Mouse (Mus musculus) heart, adult 2 months (tissue): ENCODE measurements around the gene Plekhd1. TPM values are rescaled to one million over a fixed set of nuclear protein-coding genes. Genes with fewer than 3 reads are reported as not detected.
A peak's percentile ranks its signal among the peaks of the same experiment; 100 is the strongest.

Source experiments
- DNase-seq, 2 experiments: peaks; one replicate each; pipeline ENCODE4 v3.0.0; 2021
- H3K27ac ChIP-seq: fragments of 200-600 bp; 2 replicates; pipeline ENCODE4 v1.8.1; 2022
- H3K27me3 ChIP-seq: fragments of 200-500 bp; 2 replicates; pipeline ENCODE4 v1.6.1; 2012; ENCODE audit warnings: mild to moderate bottlenecking, low read length, inconsistent platforms, mixed read lengths; ENCODE audit not compliant: control insufficient read depth, insufficient read depth
- H3K36me3 ChIP-seq: fragments of 200-500 bp; 2 replicates; pipeline ENCODE4 v1.6.1; 2012; ENCODE audit warnings: low read length, inconsistent platforms; ENCODE audit not compliant: control insufficient read depth, insufficient read depth
- H3K4me1 ChIP-seq: fragments of 200-500 bp; 2 replicates; pipeline ENCODE4 v1.6.1; 2011; ENCODE audit warnings: low read length; ENCODE audit not compliant: control insufficient read depth, insufficient read depth
- H3K4me3 ChIP-seq: fragments of 200-600 bp; 2 replicates; pipeline ENCODE4 v1.8.1; 2022
- H3K79me2 ChIP-seq: fragments of 200-500 bp; replicated peaks from 2 replicates; pipeline ENCODE4 v1.6.1; 2012; ENCODE audit warnings: mild to moderate bottlenecking, inconsistent platforms, low read length, moderate library complexity, mixed read lengths; ENCODE audit not compliant: control insufficient read depth, insufficient read depth
- H3K9ac ChIP-seq: fragments of 200-500 bp; 2 replicates; pipeline ENCODE4 v1.6.1; 2012; ENCODE audit warnings: low read depth, mild to moderate bottlenecking, control low read depth, inconsistent platforms, low read length, mixed read lengths
- CTCF ChIP-seq: fragments of 200-600 bp; IDR thresholded peaks from 2 replicates; pipeline ENCODE4 v1.8.1; 2022; ENCODE audit warnings: antibody characterized with exemption, mild to moderate bottlenecking, moderate library complexity
- EP300 ChIP-seq: fragments of 200-500 bp; IDR thresholded peaks from 2 replicates; pipeline ENCODE4 v1.6.1; 2011; ENCODE audit warnings: low read depth, low read length, control low read depth; ENCODE audit not compliant: insufficient read depth
- POLR2A ChIP-seq: fragments of 200-500 bp; IDR thresholded peaks from 2 replicates; pipeline ENCODE4 v1.6.1; 2011; ENCODE audit warnings: mild to moderate bottlenecking, low read depth, low read length, control low read depth; ENCODE audit not compliant: insufficient read depth
- WGBS: fragments of 180-500 bp; shearing (Covaris S2); methylation state at CpG from one replicate; pipeline ENCODE4 v1.1.7; 2018; 5-methylcytosine and 5-hydroxymethylcytosine counted together
- intact Hi-C: fragments of 180-260 bp; cut with DNase I; formaldehyde crosslinking; loops from one replicate; pipeline ENCODE4 v1.15.1; 2025
- polyA plus RNA-seq: library from polyadenylated mRNA; depleted of rRNA; stranded (reverse); fragments of >200 nt; gene quantifications from 2 replicates; pipeline ENCODE4 v1.2.3, GENCODE M21; 2012
- total RNA-seq, 2 experiments: library from RNA; stranded (reverse); gene quantifications; 2 replicates each; pipeline ENCODE4 v1.2.3; 2021

The Plekhd1 gene
- total and polyA plus RNA-seq, 3 experiments = 0.27 TPM; not detected in 2

- Histone ChIP-seq H3K27me3 (peaks cover 10% of the 10 kb centered on the region), H3K9ac (no peak overlapping the region), H3K36me3 (no peaks in the 10 kb centered on the region), H3K4me1 (no peaks in the 10 kb centered on the region; the same call in 1 of the 2 replicates), H3K79me2 (no peaks in the 10 kb centered on the region), H3K4me3 (no peak overlapping the region; the same call in 1 of the 2 replicates), H3K27ac (no peak overlapping the region)
- 40% methylated on average over 12 of the region's 12 CpGs for WGBS
- intact Hi-C loops = no loop called here
- TF ChIP-seq EP300 (no peak), CTCF (no peak), POLR2A (no peak)
- no peak for DNase-seq
Measured at GRCm38 (mm10) chr12:80691671-80692091, 710 bp upstream of the Plekhd1 start.

DNA sequence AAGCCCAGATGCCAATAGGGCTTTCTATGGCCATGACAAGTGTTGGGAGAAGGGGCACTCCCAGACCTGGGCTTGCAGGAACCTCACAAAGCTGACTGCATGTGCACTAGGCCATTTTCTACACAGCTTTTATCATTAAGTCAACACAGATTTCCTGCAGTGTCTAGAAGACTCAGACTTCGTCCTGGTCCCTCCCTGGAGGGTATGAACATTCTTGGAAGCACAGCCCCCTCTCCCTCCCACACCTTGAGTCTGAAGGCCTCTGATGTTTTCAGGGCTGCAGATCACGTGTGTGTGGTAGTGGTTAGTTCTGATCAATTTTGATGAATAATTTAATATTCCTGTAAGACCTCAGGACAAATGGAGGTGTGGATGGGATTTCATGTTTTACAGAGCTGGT, 1.3 kb downstream of the Plekhd1 start:
- H3K79me2 ChIP-seq = no peaks in the 10 kb centered on the region
- intact Hi-C loops = no loop called here
- no peak overlapping the region for H3K4me3 ChIP-seq
- no peaks in the 10 kb centered on the region; the same call in 1 of the 2 replicates for H3K4me1 ChIP-seq
- no peaks in the 10 kb centered on the region for H3K36me3 ChIP-seq
- H3K9ac ChIP-seq = no peak overlapping the region
- TF ChIP-seq POLR2A (no peak), EP300 (no peak), CTCF (no peak)
- H3K27ac ChIP-seq = no peak overlapping the region
- H3K27me3 ChIP-seq = peaks cover 10% of the 10 kb centered on the region
- DNase-seq = no peak
- WGBS = 42% methylated on average over 2 of the region's 2 CpGs

DNA sequence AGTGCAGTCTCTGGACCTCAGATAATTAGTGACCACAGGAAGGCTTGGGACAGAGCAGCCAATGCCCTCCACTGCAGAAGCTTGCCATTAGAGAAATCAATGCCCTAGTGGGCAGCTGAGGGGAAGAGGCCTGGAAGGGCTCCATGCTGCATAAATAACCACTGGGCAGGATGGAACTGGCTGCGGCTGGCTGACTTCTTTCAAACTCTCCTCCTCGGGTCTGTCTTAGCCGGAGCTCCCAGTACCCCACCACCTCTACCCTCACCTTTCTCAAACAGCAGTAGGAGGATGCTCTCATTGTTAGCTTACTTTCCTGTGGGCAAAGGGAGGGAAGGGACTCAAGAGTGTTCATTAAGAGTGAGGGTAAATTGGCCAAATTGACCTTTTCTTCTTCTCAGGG, 2.6 kb downstream of the Plekhd1 start:
- intact Hi-C loops = no loop called here
- H3K27ac ChIP-seq = no peak overlapping the region
- H3K36me3 ChIP-seq = no peaks in the 10 kb centered on the region
- TF ChIP-seq EP300 = no peak
- TF ChIP-seq CTCF = no peak
- no peak for TF ChIP-seq POLR2A
- WGBS = 78% methylated on average over 3 of the region's 3 CpGs
- H3K79me2 ChIP-seq = no peaks in the 10 kb centered on the region
- no peak overlapping the region for H3K9ac ChIP-seq
- peaks cover 10% of the 10 kb centered on the region for H3K27me3 ChIP-seq
- H3K4me1 ChIP-seq = no peaks in the 10 kb centered on the region; the same call in 1 of the 2 replicates
- H3K4me3 ChIP-seq = no peak overlapping the region
- DNase-seq = no peak

GRCm38 (mm10) chr12:80698526-80699143, 6.2 kb downstream of the Plekhd1 start:
- Histone ChIP-seq H3K79me2 (no peaks in the 10 kb centered on the region), H3K4me3 (no peak overlapping the region), H3K27me3 (no peaks in the 10 kb centered on the region; the same call in 1 of the 2 replicates), H3K9ac (no peak overlapping the region), H3K27ac (no peak overlapping the region), H3K4me1 (no peaks in the 10 kb centered on the region), H3K36me3 (no peaks in the 10 kb centered on the region)
- intact Hi-C loops = no loop called here
- DNase-seq = no peak
- WGBS = 75% methylated on average over 5 of the region's 5 CpGs
- TF ChIP-seq POLR2A (no peak), EP300 (no peak), CTCF (no peak)

- intact Hi-C loops = no loop called here
- Histone ChIP-seq H3K4me3 (no peak overlapping the region), H3K9ac (no peak overlapping the region), H3K27ac (no peak overlapping the region), H3K36me3 (no peaks in the 10 kb centered on the region), H3K27me3 (no peaks in the 10 kb centered on the region; the same call in 1 of the 2 replicates), H3K79me2 (no peaks in the 10 kb centered on the region), H3K4me1 (no peaks in the 10 kb centered on the region)
- DNase-seq = no peak
- 67% methylated on average over 2 of the region's 2 CpGs for WGBS
- TF ChIP-seq CTCF (no peak), POLR2A (no peak), EP300 (no peak)
Measured at GRCm38 (mm10) chr12:80699144-80699531, 6.7 kb downstream of the Plekhd1 start.

DNA sequence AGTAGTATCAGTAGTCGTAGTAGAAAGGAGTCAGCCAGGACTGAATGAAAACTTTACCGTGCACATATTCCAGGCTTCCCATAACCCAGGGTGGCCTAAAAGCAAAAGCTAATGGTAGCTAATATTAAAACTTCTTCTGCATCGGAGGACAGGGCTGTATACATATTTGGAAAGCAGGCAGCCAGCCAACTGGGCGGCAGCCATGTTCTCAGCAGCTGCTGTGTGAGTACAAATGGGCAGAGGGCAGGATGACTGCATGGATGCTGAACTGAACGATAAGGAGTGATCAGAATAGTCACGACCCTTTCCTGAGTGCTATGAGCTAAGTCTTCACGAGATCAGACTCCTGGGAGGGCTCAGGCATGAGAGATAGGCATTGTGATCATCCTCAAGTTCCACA, 8.9 kb downstream of the Plekhd1 start:
- 44% methylated on average over 7 of the region's 7 CpGs for WGBS
- no peaks in the 10 kb centered on the region for H3K36me3 ChIP-seq
- peak in 1 of 2 experiments; percentile 24 for DNase-seq
- H3K27ac ChIP-seq = no peak overlapping the region
- TF ChIP-seq EP300 = no peak
- H3K9ac ChIP-seq = no peak overlapping the region
- H3K27me3 ChIP-seq = no peaks in the 10 kb centered on the region
- H3K79me2 ChIP-seq = no peaks in the 10 kb centered on the region
- no peak overlapping the region for H3K4me3 ChIP-seq
- no peaks in the 10 kb centered on the region for H3K4me1 ChIP-seq
- intact Hi-C loops = no loop called here
